Mouse (Mus musculus) forebrain, embryonic 14.5 days (tissue): ENCODE measurements at regions not wholly inside any gene's neighbourhood (a gene's known extent, or its start where the extent isn't known, plus 50 kb on each side); places are given as distances from the start of the nearest gene placed in this dataset.

Experiments
- ATAC-seq: fragments of 200-750 bp; cut with Nextera tagmentation; 2 replicates; pipeline ENCODE4 v1.8.0; 2017; ENCODE audit warnings: mild to moderate bottlenecking, moderate library complexity
- DNase-seq: peaks from one replicate; pipeline ENCODE4 v3.0.0-alpha.2; 2015; ENCODE audit warnings: low spot score
- H3K27ac ChIP-seq: fragments of 300-500 bp; sonication (generic); 2 replicates; pipeline ENCODE4 v1.5.1; 2014; ENCODE audit warnings: low read depth, mild to moderate bottlenecking, control low read depth, low read length, moderate library complexity
- H3K27me3 ChIP-seq: fragments of 300-500 bp; sonication (generic); replicated peaks from 2 replicates; pipeline ENCODE4 v1.6.1; 2014; ENCODE audit warnings: low read length, control low read depth, mixed read lengths; ENCODE audit not compliant: control insufficient read depth, insufficient read depth
- H3K36me3 ChIP-seq: fragments of 300-500 bp; sonication (generic); 2 replicates; pipeline ENCODE4 v1.6.1; 2014; ENCODE audit warnings: low read length, control low read depth; ENCODE audit not compliant: control insufficient read depth, insufficient read depth
- H3K4me1 ChIP-seq: fragments of 300-500 bp; sonication (generic); 2 replicates; pipeline ENCODE4 v1.6.1; 2014; ENCODE audit warnings: antibody characterized with exemption, low read length, control low read depth; ENCODE audit not compliant: control insufficient read depth, insufficient read depth
- H3K4me2 ChIP-seq: fragments of 300-500 bp; sonication (generic); 2 replicates; pipeline ENCODE4 v1.6.1; 2014; ENCODE audit warnings: mild to moderate bottlenecking, control low read depth, low read length
- H3K4me3 ChIP-seq: fragments of 300-500 bp; sonication (generic); 2 replicates; pipeline ENCODE4 v1.5.1; 2014; ENCODE audit warnings: low read depth, low read length, control low read depth
- H3K9ac ChIP-seq: fragments of 300-500 bp; sonication (generic); 2 replicates; pipeline ENCODE4 v1.6.1; 2014; ENCODE audit warnings: mild to moderate bottlenecking, low read length, control low read depth, moderate library complexity
- H3K9me3 ChIP-seq: fragments of 300-500 bp; sonication (generic); replicated peaks from 2 replicates; pipeline ENCODE4 v1.6.1; 2016; ENCODE audit warnings: low read length, control low read depth, mixed read lengths; ENCODE audit not compliant: control insufficient read depth
- WGBS: fragments of 180-500 bp; shearing (Covaris S2); extraction: QIAGEN DNeasy Blood & Tissue Kit; methylation state at CpG from one replicate; pipeline ENCODE4 v1.1.7; 2014; 5-methylcytosine and 5-hydroxymethylcytosine counted together

- no peaks in the 10 kb centered on the region for H3K4me1 ChIP-seq
- H3K9me3 ChIP-seq, result no peaks in the 10 kb centered on the region
- no peak overlapping the region for H3K4me3 ChIP-seq
- ATAC-seq, result no peak
- H3K9ac ChIP-seq, result no peak overlapping the region
- 70% methylated on average over 3 of the region's 3 CpGs for WGBS
- H3K4me2 ChIP-seq, result no peak overlapping the region
- H3K27ac ChIP-seq, result no peak overlapping the region
- no peaks in the 10 kb centered on the region for H3K36me3 ChIP-seq
- no peaks in the 10 kb centered on the region for H3K27me3 ChIP-seq
- no peak for DNase-seq
Observed at GRCm38 (mm10) chr5:91456924-91457323, 54.1 kb upstream of the Btc start.

DNA sequence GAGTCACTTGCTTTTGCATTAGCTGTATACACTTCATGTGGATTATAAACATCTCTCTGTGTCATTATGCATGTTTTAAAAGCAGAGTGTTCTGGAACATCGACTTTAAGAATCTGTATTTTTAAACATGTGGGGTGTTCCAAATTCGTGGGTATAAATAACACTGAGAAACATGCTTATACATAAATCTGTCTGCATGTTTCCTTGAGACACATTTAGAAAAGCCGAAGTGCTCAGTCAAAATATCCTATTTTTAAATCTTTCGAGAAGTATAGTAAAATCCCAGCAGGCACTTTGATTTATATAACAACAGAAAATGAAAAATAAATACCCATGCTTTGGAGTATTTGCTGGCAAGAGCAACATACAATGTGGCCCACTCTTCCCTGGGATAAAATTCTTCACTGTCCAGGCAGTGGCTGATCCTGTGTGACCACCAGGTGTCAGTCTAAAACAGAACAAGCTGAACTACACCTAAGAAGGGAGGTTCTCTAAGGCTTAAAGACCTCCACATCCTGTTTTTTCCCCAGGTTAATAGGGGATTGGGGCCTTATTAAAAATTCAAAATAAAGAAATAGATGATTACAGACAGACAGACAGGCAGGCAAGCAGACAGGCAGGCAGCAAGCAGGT is 52.4 kb upstream of the Parm1 start:
- Histone ChIP-seq H3K9ac (no peak overlapping the region), H3K9me3 (no peaks in the 10 kb centered on the region), H3K36me3 (no peaks in the 10 kb centered on the region), H3K4me2 (no peak overlapping the region), H3K4me3 (no peak overlapping the region), H3K4me1 (no peaks in the 10 kb centered on the region), H3K27me3 (no peaks in the 10 kb centered on the region), H3K27ac (no peak overlapping the region)
- DNase-seq (peak; percentile 76), ATAC-seq (peak; percentile 87; the same call in 1 of the 2 replicates)
- 51% methylated on average over 4 of the region's 4 CpGs for WGBS
